Mouse (Mus musculus) layer of hippocampus, postnatal 14 days (tissue): ENCODE results near the gene Map1lc3a. TPM values are rescaled to one million over a fixed set of nuclear protein-coding genes. Genes with fewer than 3 reads are reported as not detected.

ENCODE experiments used
- DNase-seq, 2 experiments: peaks; one replicate each; pipeline ENCODE4 v3.0.0; 2021 to 2022; ENCODE audit warnings: low spot score in 2 of 2, mixed read lengths in 1 of 2
- total RNA-seq, 2 experiments: library from RNA; stranded (reverse); gene quantifications; 2 replicates each; pipeline ENCODE4 v1.2.3; 2021

The Map1lc3a gene
- total RNA-seq, 2 experiments from 2014 or later = 359 to 363 TPM

DNA sequence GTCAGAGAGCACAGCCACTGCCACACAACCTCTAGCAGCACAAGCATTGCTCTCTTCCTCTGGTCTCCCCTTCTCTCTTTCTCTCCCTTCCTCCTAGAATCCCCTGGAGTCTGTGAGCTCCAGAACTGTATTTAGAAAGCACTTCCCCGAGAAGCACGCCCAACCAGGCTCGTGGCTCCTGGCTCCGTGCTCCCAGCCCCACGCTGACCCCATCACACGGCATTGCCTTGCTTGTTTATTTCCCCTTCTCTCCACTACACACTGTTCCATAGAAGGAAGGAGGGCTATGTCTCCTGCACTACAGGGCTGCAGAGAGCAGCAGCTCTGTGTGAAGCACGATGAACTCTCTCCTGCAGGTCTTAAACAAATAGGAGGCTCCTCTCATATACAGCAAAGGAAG, 8.6 kb downstream of the Map1lc3a start:
- DNase-seq = no peak

- DNase-seq = no peak
Observed at GRCm38 (mm10) chr2:155285744-155286143, 9.6 kb downstream of the Map1lc3a start.

GRCm38 (mm10) chr2:155287456-155288250, 11.6 kb downstream of the Map1lc3a start:
- no peak for DNase-seq

- DNase-seq = no peak
Observed at GRCm38 (mm10) chr2:155290066-155290465, 14.0 kb downstream of the Map1lc3a start.

- DNase-seq = no peak
Observed at GRCm38 (mm10) chr2:155293382-155293781, 17.3 kb downstream of the Map1lc3a start.

GRCm38 (mm10) chr2:155293946-155294345, 17.8 kb downstream of the Map1lc3a start:
- no peak for DNase-seq

DNA sequence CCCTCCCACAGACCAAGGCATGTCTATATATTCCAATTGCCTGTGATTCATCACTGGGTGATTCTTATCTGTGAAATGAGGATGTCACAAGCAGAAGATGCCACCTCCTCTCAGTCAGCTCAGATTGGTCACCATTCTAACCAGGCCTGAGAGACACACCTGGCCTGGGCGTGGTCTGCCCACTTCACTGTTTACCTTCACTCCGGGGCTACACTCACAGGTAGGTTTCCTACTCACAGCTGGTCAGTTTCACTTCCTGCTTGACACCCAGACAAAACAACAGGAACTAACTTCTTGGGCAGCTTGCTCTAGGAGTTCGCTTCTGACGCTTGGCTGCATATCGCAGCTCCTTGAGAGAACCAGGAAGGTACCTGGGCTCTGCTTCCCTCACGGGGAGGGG, 19.4 kb downstream of the Map1lc3a start:
- DNase-seq = no peak

- DNase-seq = no peak
Observed at GRCm38 (mm10) chr2:155299563-155299962, 23.5 kb downstream of the Map1lc3a start.

- peak in 1 of 2 experiments; percentile 8 for DNase-seq
Observed at GRCm38 (mm10) chr2:155308936-155309592, 33.0 kb downstream of the Map1lc3a start.

- DNase-seq = no peak
Observed at GRCm38 (mm10) chr2:155313671-155314070, 37.6 kb downstream of the Map1lc3a start.

GRCm38 (mm10) chr2:155318618-155319017, 42.5 kb downstream of the Map1lc3a start:
- no peak for DNase-seq

DNA sequence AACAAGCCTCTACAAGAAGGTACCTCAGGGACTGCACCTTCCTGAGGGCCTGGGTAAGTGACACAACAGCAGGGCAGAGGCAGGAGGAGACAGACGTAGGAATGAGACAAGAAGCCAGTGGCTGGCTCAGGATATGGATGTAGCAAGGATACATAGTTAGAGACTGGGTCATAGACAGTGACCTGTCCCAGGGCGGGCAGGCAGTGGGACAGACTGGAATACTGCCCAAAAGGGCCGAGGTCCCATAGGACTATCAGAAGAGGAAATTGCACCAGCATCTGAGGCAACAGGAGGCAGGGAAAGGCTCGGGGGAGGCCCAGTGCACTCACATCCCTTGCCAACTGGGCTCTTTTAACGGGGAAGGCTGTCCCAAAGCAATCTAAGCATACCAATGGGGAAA, 44.5 kb downstream of the Map1lc3a start:
- DNase-seq = no peak

- no peak for DNase-seq
Observed at GRCm38 (mm10) chr2:155326001-155326400, 49.9 kb downstream of the Map1lc3a start.

Other genes starting within 250 kb of the Map1lc3a start
- 10 to 100 TPM; 12.2 to 13.0 TPM for gene Ahcy, start 201.8 kb upstream of the Map1lc3a start, total RNA-seq
- gene Itch, start 142.8 kb upstream of the Map1lc3a start, total RNA-seq = 10 to 100 TPM; 44.8 to 45.6 TPM
- 100 to 1,000 TPM; 342 to 353 TPM for gene Dynlrb1, start 39.8 kb upstream of the Map1lc3a start, total RNA-seq
- gene Pigu, start 81.1 kb downstream of the Map1lc3a start, total RNA-seq = 10 to 100 TPM; 22.5 to 23.5 TPM
- gene Trp53inp2, start 104.8 kb downstream of the Map1lc3a start, total RNA-seq = 100 to 1,000 TPM; 235 TPM
- gene Ncoa6, start 197.6 kb downstream of the Map1lc3a start, total RNA-seq = 10 to 100 TPM; 61.1 to 71.8 TPM
- 10 to 100 TPM; 60.4 to 63.1 TPM for gene Acss2, start 241.7 kb downstream of the Map1lc3a start, total RNA-seq
- 100 to 1,000 TPM; 107 to 119 TPM for gene Ggt7, start 241.9 kb downstream of the Map1lc3a start, total RNA-seq